In genomic region chr3:122511721-122512619, GRCm38 (mm10) we compare ENCODE assay signal across 15 mouse cellular contexts.
A peak's percentile ranks its signal among the peaks of the same experiment; 100 is the strongest.
DNase-seq lines count a peak whose midpoint lies in the region; ATAC-seq and TF ChIP-seq lines count a peak whose summit lies in the region.
"Had no signal": no experiment of that assay in that cellular context is flagged by ENCODE, and none has a peak within 500 bp of the region (broad histone marks: within the 10 kb centered on the region; RNA-seq: fewer than 3 reads in every experiment).

No protein-coding gene starts in this region.

- H3K27ac ChIP-seq in heart, adult 2 months: peak overlapping the region; percentile 47; the same call in 1 of the 2 replicates
- H3K27ac ChIP-seq in intestine, embryonic 16.5 days (ENCODE audit: low read length): peak overlapping the region; percentile 97
- H3K27ac ChIP-seq in stomach, embryonic 16.5 days (ENCODE audit: low read length): peak overlapping the region; percentile 76
- H3K27ac ChIP-seq: hindbrain, embryonic 14.5 days had no signal

- peaks cover 9% of the 10 kb centered on the region for H3K4me1 ChIP-seq in heart, adult 2 months (ENCODE audit: control insufficient read depth, insufficient read depth, low read length)
- H3K4me1 ChIP-seq in intestine, embryonic 16.5 days (ENCODE audit: control insufficient read depth, insufficient read depth, low read length): peaks cover 29% of the 10 kb centered on the region
- peaks cover 28% of the 10 kb centered on the region for H3K4me1 ChIP-seq in stomach, embryonic 16.5 days (ENCODE audit: control insufficient read depth, insufficient read depth, low read length)

- no peak for DNase-seq in heart, adult 2 months
- no peak for DNase-seq in heart, adult 18-20 months
- DNase-seq in kidney, postnatal 36 days: peak; percentile 89 to 90
- DNase-seq in spleen, adult 12 weeks (ENCODE audit: low spot score): no peak
- no peak for DNase-seq in lung, adult 18-20 months
- DNase-seq in left cerebral cortex, postnatal 14 days (ENCODE audit: low spot score in 2 of 2): no peak
- DNase-seq: cerebellum, adult 2 months; embryo, embryonic 11 days; right cerebral cortex, postnatal 4 days had no signal

- H3K4me2 ChIP-seq in intestine, embryonic 16.5 days (ENCODE audit: low read depth, low read length): peak overlapping the region; percentile 57
- H3K4me2 ChIP-seq in stomach, embryonic 16.5 days (ENCODE audit: low read depth, low read length): peak overlapping the region; percentile 31
- H3K4me2 ChIP-seq: heart, embryonic 11.5 days; hindbrain, embryonic 14.5 days had no signal

- no peaks in the 10 kb centered on the region for H3K27me3 ChIP-seq in heart, adult 2 months (ENCODE audit: control insufficient read depth, insufficient read depth, low read length)
- H3K27me3 ChIP-seq in intestine, embryonic 16.5 days (replicated peaks; ENCODE audit: control insufficient read depth, insufficient read depth, low read length): no peaks in the 10 kb centered on the region
- no peaks in the 10 kb centered on the region for H3K27me3 ChIP-seq in stomach, embryonic 16.5 days (ENCODE audit: control insufficient read depth, insufficient read depth, low read length)
- H3K27me3 ChIP-seq: CH12.LX had no signal

- H3K4me3 ChIP-seq in heart, adult 2 months: no peak overlapping the region
- peak overlapping the region; percentile 44 for H3K4me3 ChIP-seq in intestine, embryonic 16.5 days (ENCODE audit: low read length)
- H3K4me3 ChIP-seq in stomach, embryonic 16.5 days (replicated peaks; ENCODE audit: low read length): peak overlapping the region; percentile 10
- H3K4me3 ChIP-seq: megakaryocyte, embryonic 14.5 days had no signal

- no peak overlapping the region for H3K9ac ChIP-seq in heart, adult 2 months (ENCODE audit: low read depth, low read length)
- H3K9ac ChIP-seq in intestine, embryonic 16.5 days (ENCODE audit: low read depth, low read length): peak overlapping the region; percentile 61
- H3K9ac ChIP-seq in stomach, embryonic 16.5 days (ENCODE audit: low read length): peak overlapping the region; percentile 50; the same call in 1 of the 2 replicates
- H3K9ac ChIP-seq: hindbrain, embryonic 14.5 days had no signal

- no peak for TF ChIP-seq EP300 in heart, adult 2 months (IDR thresholded peaks at IDR 0.05; ENCODE audit: insufficient read depth, low read depth, low read length)

- no peak for TF ChIP-seq CTCF in heart, adult 2 months (IDR thresholded peaks at IDR 0.05)

- H3K9me3 ChIP-seq in intestine, embryonic 16.5 days (ENCODE audit: control insufficient read depth, low read length): no peaks in the 10 kb centered on the region
- H3K9me3 ChIP-seq in stomach, embryonic 16.5 days (replicated peaks; ENCODE audit: control insufficient read depth, low read length): no peaks in the 10 kb centered on the region
- H3K9me3 ChIP-seq: megakaryocyte, embryonic 14.5 days had no signal

- H3K36me3 ChIP-seq in heart, adult 2 months (ENCODE audit: control insufficient read depth, insufficient read depth, low read length): no peaks in the 10 kb centered on the region
- no peaks in the 10 kb centered on the region for H3K36me3 ChIP-seq in intestine, embryonic 16.5 days (ENCODE audit: control insufficient read depth, insufficient read depth, low read length)
- H3K36me3 ChIP-seq in stomach, embryonic 16.5 days (ENCODE audit: control insufficient read depth, insufficient read depth, low read length): no peaks in the 10 kb centered on the region

- 78% methylated on average over 14 of the region's 14 CpGs for WGBS in heart, adult 2 months
- WGBS in intestine, embryonic 16.5 days: 66% methylated on average over 14 of the region's 14 CpGs
- WGBS in stomach, embryonic 16.5 days: 68% methylated on average over 14 of the region's 14 CpGs

- ATAC-seq in intestine, embryonic 16.5 days: peak; percentile 57
- ATAC-seq in stomach, embryonic 16.5 days (ENCODE audit: insufficient read depth, low FRiP score): peak; percentile 26

- TF ChIP-seq POLR2A in heart, adult 2 months (IDR thresholded peaks at IDR 0.05; ENCODE audit: insufficient read depth, low read depth, low read length): no peak

- intact Hi-C loops in heart, adult 2 months (cut with DNase I): loop anchor here (10.0 kb wide), 1 partner anchor 273 kb away; no protein-coding TSS in a partner anchor
- intact Hi-C loops in left cerebral cortex, postnatal 14 days (cut with DNase I): loop anchor here (10.0 kb wide), 1 partner anchor 103 kb away; the partner anchor contains the start of gene Fnbp1l

- H3K79me2 ChIP-seq in heart, adult 2 months (replicated peaks; ENCODE audit: control insufficient read depth, insufficient read depth, low read length): no peaks in the 10 kb centered on the region

Comparison
In these comparisons a context has a peak if more than half of its experiments do, and no peak if none do; other contexts are left out.
1. DNase-seq: peak in kidney, postnatal 36 days (2 of 2); none in heart, adult 2 months (0 of 2), heart, adult 18-20 months (0 of 2), spleen, adult 12 weeks (single experiment), lung, adult 18-20 months (0 of 2) and left cerebral cortex, postnatal 14 days (0 of 2).
2. H3K27ac ChIP-seq: peak in every context shown above with its lines; median percentile 97 in intestine, embryonic 16.5 days; 76 in stomach, embryonic 16.5 days; 47 in heart, adult 2 months.